Comparison of ENCODE assay signal across 10 mouse cellular contexts in genomic region chr14:30530726-30531269, GRCm38 (mm10). TPM values are rescaled to one million over a fixed set of nuclear protein-coding genes. Genes with fewer than 3 reads are reported as not detected.
DNase-seq lines count a peak whose midpoint lies in the region; TF ChIP-seq lines count a peak whose summit lies in the region.
"Had no signal": no experiment of that assay in that cellular context is flagged by ENCODE, and none has a peak within 500 bp of the region (broad histone marks: within the 10 kb centered on the region; RNA-seq: fewer than 3 reads in every experiment).

No protein-coding gene starts in this region.

- H3K36me3 ChIP-seq in ES-E14 (ENCODE audit: control insufficient read depth, insufficient read depth, low read length, poor library complexity, severe bottlenecking): peaks cover 4% of the 10 kb centered on the region; the same call in 1 of the 2 replicates

- in situ Hi-C loops in ES-E14 (cut with MboI; ENCODE audit: low sequenced_read_pairs in 2 of 2, unreplicated experiment in 2 of 2): no loop called here

- no peaks in the 10 kb centered on the region for H3K9me3 ChIP-seq in ES-E14 (ENCODE audit: control insufficient read depth, insufficient read depth, low read depth, low read length)
- H3K9me3 ChIP-seq: intestine, embryonic 15.5 days had no signal

- DNase-seq in left cerebral cortex, postnatal 4 days: peak; percentile 27
- no peak for DNase-seq in left cerebral cortex, postnatal 14 days (ENCODE audit: low spot score in 2 of 2)
- DNase-seq in ES-E14 (ENCODE audit: low read depth, low spot score) (no peak), ZHBTc4 (ENCODE audit: low read depth, low spot score) (peak; percentile 91)
- peak; percentile 84 for DNase-seq in kidney, postnatal 10 days
- no peak for DNase-seq in layer of hippocampus, postnatal 14 days (ENCODE audit: low spot score in 2 of 2)
- no peak for DNase-seq in cerebellum, adult 11-12 months
- DNase-seq in thymus, postnatal 36 days: no peak

- intact Hi-C loops in left cerebral cortex, postnatal 4 days (cut with DNase I): no loop called here
- intact Hi-C loops in left cerebral cortex, postnatal 14 days (cut with DNase I): no loop called here

- peak overlapping the region; percentile 54; the same call in 1 of the 2 replicates for H3K9ac ChIP-seq in ES-E14 (ENCODE audit: insufficient read depth, low read depth, low read length, poor library complexity, severe bottlenecking)
- H3K9ac ChIP-seq: intestine, embryonic 15.5 days had no signal

- peak overlapping the region; percentile 49 to 50 for H3K4me3 ChIP-seq in ES-E14 (ENCODE audit: insufficient read depth in 1 of 2, low read depth in 1 of 2, low read length in 2 of 2, poor library complexity in 1 of 2, severe bottlenecking in 1 of 2)
- H3K4me3 ChIP-seq: intestine, embryonic 15.5 days had no signal

- peaks cover 6 to 19% of the 10 kb centered on the region in 2 experiments for H3K4me1 ChIP-seq in ES-E14 (ENCODE audit: control insufficient read depth in 2 of 2, insufficient read depth in 2 of 2, low read length in 2 of 2, poor library complexity in 1 of 2)
- H3K4me1 ChIP-seq: intestine, embryonic 15.5 days had no signal

- H3K27ac ChIP-seq in ES-E14 (ENCODE audit: insufficient read depth, low read depth, low read length, poor library complexity, severe bottlenecking): peak overlapping the region; percentile 77; the same call in 1 of the 2 replicates
- H3K27ac ChIP-seq: intestine, embryonic 15.5 days; macrophage had no signal

TF ChIP-seq in ES-E14, 5 proteins besides CTCF, POLR2A, EP300 and RAD21:
- TF ChIP-seq HCFC1 (IDR thresholded peaks at IDR 0.05; ENCODE audit: borderline replicate concordance, insufficient read depth, low read length): no peak
- TF ChIP-seq MAFK (IDR thresholded peaks at IDR 0.05; ENCODE audit: insufficient read depth, low read depth, low read length): no peak
- TF ChIP-seq CHD2 (IDR thresholded peaks at IDR 0.05; ENCODE audit: low read depth, low read length): no peak
- TF ChIP-seq ZNF384 (IDR thresholded peaks at IDR 0.05; ENCODE audit: low read depth, low read length): no peak
- TF ChIP-seq ZC3H11A (IDR thresholded peaks at IDR 0.05; ENCODE audit: borderline replicate concordance, low read depth, low read length): no peak

RNA-seq across cellular contexts. Expression of gene Tkt, which starts 17.4 kb away (rescaled TPM):
- 100 to 1,000 TPM; 314 to 322 TPM for total RNA-seq in left cerebral cortex, postnatal 4 days (2021)
- 100 to 1,000 TPM; 171 to 188 TPM for total RNA-seq in left cerebral cortex, postnatal 14 days (2021)
- 740 and 1,077 TPM in 2 replicates for total RNA-seq in ES-E14 (2012; rRNA removed)
- total RNA-seq in layer of hippocampus, postnatal 14 days (2021): 100 to 1,000 TPM; 170 to 200 TPM

RNA-seq across cellular contexts. Expression of gene Cacna1d, which starts 39.5 kb away (rescaled TPM):
- 10 to 100 TPM; 59.7 to 60.9 TPM for total RNA-seq in left cerebral cortex, postnatal 4 days (2021)
- 10 to 100 TPM; 46.3 to 56.7 TPM for total RNA-seq in left cerebral cortex, postnatal 14 days (2021)
- 0.32 and 0.36 TPM in 2 replicates for total RNA-seq in ES-E14 (2012; rRNA removed)
- 10 to 100 TPM; 49.8 to 56.7 TPM for total RNA-seq in layer of hippocampus, postnatal 14 days (2021)

RNA-seq across cellular contexts. Expression of gene Dcp1a, which starts 51.5 kb away (rescaled TPM):
- total RNA-seq in left cerebral cortex, postnatal 4 days (2021): 10 to 100 TPM; 21.4 to 21.9 TPM
- total RNA-seq in left cerebral cortex, postnatal 14 days (2021): 10 to 100 TPM; 18.0 to 18.9 TPM
- 27.8 and 30.6 TPM in 2 replicates for total RNA-seq in ES-E14 (2012; rRNA removed)
- total RNA-seq in layer of hippocampus, postnatal 14 days (2021): 10 to 100 TPM; 19.3 to 21.5 TPM

Comparison
In these comparisons a context has a peak if more than half of its experiments do, and no peak if none do; other contexts are left out.
1. DNase-seq: peak in left cerebral cortex, postnatal 4 days (single experiment), ZHBTc4 (single experiment) and kidney, postnatal 10 days (single experiment); none in left cerebral cortex, postnatal 14 days (0 of 2), ES-E14 (single experiment), layer of hippocampus, postnatal 14 days (0 of 2), cerebellum, adult 11-12 months (single experiment) and thymus, postnatal 36 days (0 of 2).
2. RNA of gene Cacna1d, which starts 39.5 kb away (total RNA-seq): 59.7 to 60.9 TPM in left cerebral cortex, postnatal 4 days, 49.8 to 56.7 TPM in layer of hippocampus, postnatal 14 days and 46.3 to 56.7 TPM in left cerebral cortex, postnatal 14 days; 0.32 to 0.36 TPM in ES-E14; every median in the first group is over 10 times any median in the second.